Mouse (Mus musculus): ENCODE measurements at regions not wholly inside any gene's neighbourhood (a gene's known extent, or its start where the extent isn't known, plus 50 kb on each side); places are given as distances from the start of the nearest gene placed in this dataset.

DNA sequence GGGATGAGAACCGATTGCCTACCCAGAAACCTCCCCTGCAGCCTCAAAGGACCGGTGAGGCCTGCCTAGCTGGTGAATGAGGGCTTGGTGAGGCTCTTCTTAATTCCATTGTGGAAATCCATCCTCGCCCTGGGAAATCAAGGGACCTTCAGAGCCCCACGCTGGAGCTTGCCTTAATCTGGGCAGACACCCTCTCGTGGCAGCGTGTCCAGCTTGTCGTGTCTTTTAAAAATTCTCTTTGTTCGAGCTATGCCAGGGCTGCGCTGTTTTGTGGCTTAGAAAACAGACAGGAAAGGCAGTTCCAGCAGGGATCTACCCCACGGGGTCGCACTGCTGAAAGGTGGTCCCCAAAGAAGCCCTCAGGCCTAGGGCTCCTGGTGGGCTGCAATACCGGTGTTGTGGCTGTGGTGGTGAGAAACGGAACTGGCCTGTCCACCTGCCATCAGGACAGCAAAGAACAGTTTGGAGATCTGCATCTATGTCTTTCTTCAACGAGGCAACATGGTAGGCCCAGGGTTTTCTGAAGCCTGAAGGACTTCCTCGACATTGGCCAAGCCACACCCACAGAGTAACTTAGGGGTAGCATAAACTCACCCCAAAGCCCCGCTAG is 63.5 kb upstream of the Zfp423 start:
- 71% methylated on average over 16 of the region's 16 CpGs for WGBS
- Histone ChIP-seq H3K4me3 (no peak overlapping the region), H3K9ac (no peak overlapping the region), H3K36me3 (no peaks in the 10 kb centered on the region), H3K27ac (no peak overlapping the region), H3K4me2 (no peak overlapping the region), H3K9me3 (replicated peaks) (no peaks in the 10 kb centered on the region), H3K27me3 (0 out of 2 replicates have a peak, but pooled peaks cover 5% of the 10 kb centered on the region), H3K4me1 (replicated peaks) (no peaks in the 10 kb centered on the region)
- no peak for ATAC-seq (replicated peaks; ENCODE audit: insufficient number of reproducible peaks, insufficient read depth, low FRiP score, low read depth)

DNA sequence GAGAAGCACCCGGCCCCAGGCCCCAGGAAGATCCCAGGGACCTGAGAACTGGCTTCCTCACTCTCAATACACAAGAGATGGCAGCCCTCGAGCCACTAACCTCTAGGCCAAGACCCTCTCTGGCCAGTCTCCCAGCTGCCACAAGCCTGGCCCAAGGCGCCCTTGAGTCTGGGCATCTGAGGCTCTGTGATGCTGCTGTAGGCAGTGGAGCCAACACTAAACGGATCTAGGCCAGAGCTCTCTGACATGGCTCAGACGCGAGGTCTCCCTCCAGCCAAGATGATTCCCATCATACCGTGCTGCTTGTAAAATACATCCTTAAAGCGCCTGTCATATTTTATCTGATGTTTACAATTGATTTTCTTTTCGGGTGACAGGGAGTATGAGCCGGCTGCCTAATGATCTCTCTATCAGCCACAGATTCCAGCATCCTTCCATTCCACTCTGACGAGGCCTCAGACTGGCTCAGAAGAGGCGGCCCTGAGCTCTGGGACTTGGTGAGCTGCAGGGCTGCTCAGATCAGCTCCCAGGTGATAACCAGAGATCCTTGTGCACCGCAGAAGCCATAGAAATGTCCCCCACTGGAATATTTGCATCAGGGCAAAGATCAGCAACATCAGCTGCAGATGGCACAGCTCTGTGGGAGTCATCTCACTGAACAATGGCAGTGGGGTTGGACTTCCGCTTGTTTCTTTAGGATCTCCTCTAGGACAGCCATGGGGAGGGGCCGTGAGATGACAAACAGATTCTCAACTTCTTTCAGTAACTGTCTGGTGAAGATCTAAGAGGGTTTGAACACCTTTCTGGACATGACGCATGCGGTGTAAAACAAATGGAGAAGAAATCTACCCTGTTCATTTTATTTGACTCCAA is 60.1 kb upstream of the Zfp423 start:
- 0 out of 2 replicates have a peak, but pooled peaks cover 4% of the 10 kb centered on the region for H3K27me3 ChIP-seq
- H3K27ac ChIP-seq = no peak overlapping the region
- no peak overlapping the region for H3K9ac ChIP-seq
- H3K36me3 ChIP-seq = no peaks in the 10 kb centered on the region
- 71% methylated on average over 17 of the region's 17 CpGs for WGBS
- H3K9me3 ChIP-seq (replicated peaks) = no peaks in the 10 kb centered on the region
- H3K4me1 ChIP-seq (replicated peaks) = no peaks in the 10 kb centered on the region
- no peak for ATAC-seq (replicated peaks; ENCODE audit: insufficient number of reproducible peaks, insufficient read depth, low FRiP score, low read depth)
- no peak overlapping the region for H3K4me2 ChIP-seq
- H3K4me3 ChIP-seq = no peak overlapping the region

GRCm38 (mm10) chr8:88018494-88018893 is 59.1 kb upstream of the Zfp423 start:
- Histone ChIP-seq H3K4me3 (no peak overlapping the region), H3K27ac (no peak overlapping the region), H3K27me3 (no peaks in the 10 kb centered on the region), H3K9ac (no peak overlapping the region), H3K4me2 (no peak overlapping the region), H3K4me1 (replicated peaks) (no peaks in the 10 kb centered on the region), H3K9me3 (replicated peaks) (no peaks in the 10 kb centered on the region), H3K36me3 (no peaks in the 10 kb centered on the region)
- WGBS = 97% methylated on average over 4 of the region's 4 CpGs
- no peak for ATAC-seq (replicated peaks; ENCODE audit: insufficient number of reproducible peaks, insufficient read depth, low FRiP score, low read depth)

DNA sequence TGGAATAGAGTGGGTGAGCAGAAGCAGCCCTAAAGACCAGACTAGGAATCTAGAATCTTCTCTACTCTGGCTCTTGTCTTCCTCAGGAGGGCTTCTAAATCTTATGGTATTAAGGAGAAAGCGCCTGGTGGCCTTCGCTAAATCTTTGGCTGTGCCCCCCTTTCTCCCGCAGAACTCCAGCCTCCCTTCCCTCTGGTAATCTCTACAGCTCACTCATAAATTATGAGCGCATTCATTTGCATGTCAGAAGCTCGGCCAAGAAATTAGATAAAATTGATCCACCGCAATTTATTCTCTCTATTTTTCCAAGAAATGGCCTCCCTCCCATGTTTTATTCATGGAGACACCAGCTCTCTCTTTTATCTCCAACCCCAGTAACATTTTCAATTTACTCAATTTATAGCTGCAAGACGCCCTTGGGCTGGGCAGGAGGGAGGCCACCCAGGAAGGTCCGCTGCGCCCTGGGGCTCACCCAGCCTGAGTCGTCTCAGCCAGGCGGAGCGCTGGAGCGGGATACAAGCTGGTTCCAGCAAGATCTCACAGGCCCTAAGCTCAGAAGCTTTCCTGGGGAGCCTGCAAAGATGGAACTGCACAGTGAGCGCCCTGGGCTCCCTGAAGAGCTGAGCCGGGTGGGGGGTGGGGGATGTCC is 52.9 kb upstream of the Zfp423 start:
- H3K9ac ChIP-seq = no peak overlapping the region
- no peak overlapping the region for H3K4me3 ChIP-seq
- whole genome bisulfite sequencing = 71% methylated on average over 15 of the region's 15 CpGs
- H3K27me3 ChIP-seq = no peaks in the 10 kb centered on the region; the same call in 1 of the 2 replicates
- no peak overlapping the region for H3K27ac ChIP-seq
- peaks cover 6% of the 10 kb centered on the region; the same call in 1 of the 2 replicates for H3K4me1 ChIP-seq (replicated peaks)
- no peak overlapping the region for H3K4me2 ChIP-seq
- ATAC-seq (replicated peaks; ENCODE audit: insufficient number of reproducible peaks, insufficient read depth, low FRiP score, low read depth) = no peak
- no peaks in the 10 kb centered on the region for H3K36me3 ChIP-seq
- no peaks in the 10 kb centered on the region for H3K9me3 ChIP-seq (replicated peaks)

GRCm38 (mm10) chr8:88010566-88010965 is 51.2 kb upstream of the Zfp423 start:
- no peaks in the 10 kb centered on the region; the same call in 1 of the 2 replicates for H3K27me3 ChIP-seq
- no peak overlapping the region for H3K9ac ChIP-seq
- no peak overlapping the region for H3K4me2 ChIP-seq
- peak; percentile 28; the same call in 1 of the 2 replicates for ATAC-seq (replicated peaks; ENCODE audit: insufficient number of reproducible peaks, insufficient read depth, low FRiP score, low read depth)
- peak overlapping the region; percentile 61; the same call in 1 of the 2 replicates for H3K27ac ChIP-seq
- H3K4me3 ChIP-seq = no peak overlapping the region
- H3K36me3 ChIP-seq = no peaks in the 10 kb centered on the region
- no peaks in the 10 kb centered on the region for H3K9me3 ChIP-seq (replicated peaks)
- peaks cover 6% of the 10 kb centered on the region; the same call in 1 of the 2 replicates for H3K4me1 ChIP-seq (replicated peaks)
- 22% methylated on average over 3 of the region's 3 CpGs for WGBS

GRCm38 (mm10) chr8:88009878-88010277 is 50.5 kb upstream of the Zfp423 start:
- Histone ChIP-seq H3K9me3 (replicated peaks) (no peaks in the 10 kb centered on the region), H3K4me3 (no peak overlapping the region), H3K4me2 (no peak overlapping the region), H3K27me3 (no peaks in the 10 kb centered on the region; the same call in 1 of the 2 replicates), H3K9ac (no peak overlapping the region), H3K36me3 (no peaks in the 10 kb centered on the region), H3K27ac (peak overlapping the region; percentile 61), H3K4me1 (replicated peaks) (peaks cover 6% of the 10 kb centered on the region; the same call in 1 of the 2 replicates)
- ATAC-seq (replicated peaks; ENCODE audit: insufficient number of reproducible peaks, insufficient read depth, low FRiP score, low read depth) = 0 out of 2 replicates have a peak, but pooled peaks have one; percentile 34
- WGBS = 50% methylated on average over 3 of the region's 3 CpGs
